Mouse (Mus musculus) MEL (cell line): Measurements from ENCODE around the gene Gpr137.

ENCODE experiments used
- CTCF ChIP-seq, 3 experiments: IDR thresholded peaks in 2 of 3; conservative IDR thresholded peaks in 1 of 3; 2 replicates each; pipeline ENCODE4 v1.5.1; 2011 to 2012; ENCODE audit warnings: low read length in 3 of 3, low read depth in 2 of 3, mild to moderate bottlenecking in 2 of 3, improper control_type of control experiment in 1 of 3, inconsistent platforms in 1 of 3, mixed read lengths in 1 of 3, moderate library complexity in 1 of 3; ENCODE audit not compliant: control insufficient read depth in 1 of 3, insufficient read depth in 1 of 3, poor library complexity in 1 of 3, severe bottlenecking in 1 of 3
- ELF1 ChIP-seq: IDR thresholded peaks from 2 replicates; pipeline ENCODE4 v1.6.1; 2014; ENCODE audit warnings: low read depth, mild to moderate bottlenecking, inconsistent platforms, low read length, improper control_type of control experiment, moderate library complexity
- GABPA ChIP-seq: IDR thresholded peaks from 2 replicates; pipeline ENCODE4 v1.6.1; 2012; ENCODE audit warnings: low read depth, mild to moderate bottlenecking, inconsistent platforms, low read length, improper control_type of control experiment, moderate library complexity
- TCF12 ChIP-seq: IDR thresholded peaks from 2 replicates; pipeline ENCODE4 v1.6.1; 2014; ENCODE audit warnings: low read depth, mild to moderate bottlenecking, inconsistent platforms, low read length, improper control_type of control experiment, moderate library complexity
- USF1 ChIP-seq: IDR thresholded peaks from 2 replicates; pipeline ENCODE4 v1.6.1; 2014; ENCODE audit warnings: low read depth, mild to moderate bottlenecking, inconsistent platforms, low read length, improper control_type of control experiment, moderate library complexity
- USF2 ChIP-seq, 2 experiments: IDR thresholded peaks; 2 replicates each; pipeline ENCODE4 v1.6.1; 2011 to 2012; ENCODE audit warnings: improper control_type of control experiment in 2 of 2, low read length in 2 of 2, borderline replicate concordance in 1 of 2, inconsistent platforms in 1 of 2, low read depth in 1 of 2, mild to moderate bottlenecking in 1 of 2; ENCODE audit not compliant: insufficient read depth in 1 of 2

- no peak for TF ChIP-seq USF1
- TF ChIP-seq TCF12: no peak
- TF ChIP-seq ELF1: no peak
- no peak for TF ChIP-seq GABPA
- no peak for TF ChIP-seq CTCF (IDR thresholded peaks at IDR 0.05 in 2 of 3, conservative IDR thresholded peaks at IDR 0.05 in 1 of 3; ENCODE audit: control insufficient read depth in 1 of 3, insufficient read depth in 1 of 3, low read depth in 2 of 3, low read length in 3 of 3, poor library complexity in 1 of 3, severe bottlenecking in 1 of 3)
- TF ChIP-seq USF2 (IDR thresholded peaks at IDR 0.05; ENCODE audit: borderline replicate concordance in 1 of 2, insufficient read depth in 1 of 2, low read depth in 1 of 2, low read length in 2 of 2): no peak
Observed at GRCm38 (mm10) chr19:6918321-6918720, 24.0 kb downstream of the Gpr137 start.
